Mouse (Mus musculus): ENCODE measurements at regions not wholly inside any gene's neighbourhood (a gene's known extent, or its start where the extent isn't known, plus 50 kb on each side); places are given as distances from the start of the nearest gene placed in this dataset.

DNA sequence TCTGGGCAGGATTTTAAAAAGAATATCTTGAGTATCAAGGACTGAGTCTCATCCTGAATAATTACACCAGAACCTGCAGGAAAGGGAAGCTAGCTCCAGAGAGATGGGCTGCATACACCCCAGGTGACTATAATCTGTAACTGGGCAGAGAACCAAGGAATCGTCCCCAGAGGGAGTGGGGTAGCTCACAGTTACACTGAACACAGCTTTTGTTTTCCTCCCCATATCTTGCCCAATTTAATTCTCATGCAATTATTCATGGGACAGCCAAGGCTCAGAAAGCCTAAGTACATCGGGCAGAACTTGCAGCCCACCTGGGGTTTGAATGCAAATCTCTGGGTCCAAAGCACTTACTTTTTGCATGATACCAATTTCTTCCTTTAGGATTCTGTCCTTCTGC lies 59.5 kb upstream of the Tmem178 start:
- TF ChIP-seq CTCF (IDR thresholded peaks at IDR 0.05; ENCODE audit: control insufficient read depth, insufficient read depth, insufficient read length), result no peak
- TF ChIP-seq FOSL1 (IDR thresholded peaks at IDR 0.05; ENCODE audit: insufficient read depth, low read length, poor library complexity, severe bottlenecking), result no peak
- TF ChIP-seq MYOG (IDR thresholded peaks at IDR 0.05; ENCODE audit: control insufficient read depth, extremely low read depth, insufficient read length), result no peak
- TF ChIP-seq USF1 (IDR thresholded peaks at IDR 0.05; ENCODE audit: low read depth), result no peak
- no peak for TF ChIP-seq MAX (IDR thresholded peaks at IDR 0.05)
- TF ChIP-seq MYOD1 (IDR thresholded peaks at IDR 0.05; ENCODE audit: control insufficient read depth, insufficient read length, low read depth), result no peak
- no peak for TF ChIP-seq CEBPB (IDR thresholded peaks at IDR 0.05; ENCODE audit: low read depth)
- no peak overlapping the region for H3ac ChIP-seq (ENCODE audit: control insufficient read depth, insufficient read length, low read depth)
- no peaks in the 10 kb centered on the region for H3K36me3 ChIP-seq (ENCODE audit: control insufficient read depth, insufficient read depth)
- no peaks in the 10 kb centered on the region for H3K79me2 ChIP-seq (ENCODE audit: control insufficient read depth, insufficient read depth)
- H3K79me3 ChIP-seq (ENCODE audit: low read depth), result no peaks in the 10 kb centered on the region
- peaks cover 56% of the 10 kb centered on the region for H3K27me3 ChIP-seq (ENCODE audit: control insufficient read depth, insufficient read depth, insufficient read length)
- H3K4me3 ChIP-seq (ENCODE audit: insufficient read depth, poor library complexity, severe bottlenecking), result no peak overlapping the region

DNA sequence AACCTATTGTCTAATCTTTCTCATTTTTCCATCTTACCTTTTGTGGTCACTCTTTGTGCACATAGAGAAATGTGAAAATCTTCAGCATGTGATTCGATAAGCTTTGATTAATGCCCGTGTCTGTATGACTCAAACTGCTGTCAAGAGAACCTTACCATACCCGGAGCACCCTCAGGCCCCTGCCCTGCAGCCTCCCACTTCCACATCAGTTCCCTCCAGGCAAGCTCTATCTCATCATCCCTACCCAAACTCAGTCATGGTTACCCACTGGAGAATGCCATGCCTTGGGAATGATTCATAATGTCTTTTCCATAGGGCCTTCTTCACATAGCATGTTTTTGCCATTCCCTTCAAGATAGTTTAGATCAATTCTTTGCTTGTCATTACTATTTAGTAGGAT lies 62.0 kb upstream of the Tmem178 start:
- Histone ChIP-seq H3K27me3 (ENCODE audit: control insufficient read depth, insufficient read depth, insufficient read length) (peaks cover 41% of the 10 kb centered on the region), H3K36me3 (ENCODE audit: control insufficient read depth, insufficient read depth) (no peaks in the 10 kb centered on the region), H3K4me3 (ENCODE audit: insufficient read depth, poor library complexity, severe bottlenecking) (no peak overlapping the region), H3K79me2 (ENCODE audit: control insufficient read depth, insufficient read depth) (no peaks in the 10 kb centered on the region), H3ac (ENCODE audit: control insufficient read depth, insufficient read length, low read depth) (no peak overlapping the region), H3K79me3 (ENCODE audit: low read depth) (no peaks in the 10 kb centered on the region)
- TF ChIP-seq MYOG (IDR thresholded peaks at IDR 0.05; ENCODE audit: control insufficient read depth, extremely low read depth, insufficient read length), result no peak

DNA sequence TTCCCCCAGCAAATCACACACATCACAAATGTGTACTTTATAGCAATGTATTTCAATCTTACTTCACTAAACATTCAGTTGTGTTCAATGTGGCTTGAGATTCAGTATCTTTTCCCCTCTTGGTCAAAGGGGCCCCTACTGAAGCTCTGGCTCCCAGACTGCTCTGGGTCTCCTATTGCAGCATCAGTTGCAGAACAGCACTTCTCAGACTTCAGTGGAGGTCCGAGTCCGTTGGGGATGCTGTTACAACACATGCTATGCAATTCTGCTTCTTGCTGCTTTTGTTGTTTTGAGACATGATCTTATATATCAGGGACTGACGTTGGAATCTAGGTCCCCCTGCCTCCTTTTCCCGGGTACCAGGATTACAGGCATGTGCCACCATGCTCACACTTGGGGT lies 64.1 kb upstream of the Tmem178 start:
- Histone ChIP-seq H3K79me3 (ENCODE audit: low read depth) (no peaks in the 10 kb centered on the region), H3K79me2 (ENCODE audit: control insufficient read depth, insufficient read depth) (no peaks in the 10 kb centered on the region), H3K36me3 (ENCODE audit: control insufficient read depth, insufficient read depth) (no peaks in the 10 kb centered on the region), H3K4me3 (ENCODE audit: insufficient read depth, poor library complexity, severe bottlenecking) (no peak overlapping the region), H3ac (ENCODE audit: control insufficient read depth, insufficient read length, low read depth) (no peak overlapping the region), H3K27me3 (ENCODE audit: control insufficient read depth, insufficient read depth, insufficient read length) (peaks cover 44% of the 10 kb centered on the region)
- TF ChIP-seq CEBPB (IDR thresholded peaks at IDR 0.05; ENCODE audit: low read depth) (no peak), FOSL1 (IDR thresholded peaks at IDR 0.05; ENCODE audit: insufficient read depth, low read length, poor library complexity, severe bottlenecking) (no peak), USF1 (IDR thresholded peaks at IDR 0.05; ENCODE audit: low read depth) (no peak), MYOG (IDR thresholded peaks at IDR 0.05; ENCODE audit: control insufficient read depth, extremely low read depth, insufficient read length) (no peak), MYOD1 (IDR thresholded peaks at IDR 0.05; ENCODE audit: control insufficient read depth, insufficient read length, low read depth) (no peak), MAX (IDR thresholded peaks at IDR 0.05) (no peak)

DNA sequence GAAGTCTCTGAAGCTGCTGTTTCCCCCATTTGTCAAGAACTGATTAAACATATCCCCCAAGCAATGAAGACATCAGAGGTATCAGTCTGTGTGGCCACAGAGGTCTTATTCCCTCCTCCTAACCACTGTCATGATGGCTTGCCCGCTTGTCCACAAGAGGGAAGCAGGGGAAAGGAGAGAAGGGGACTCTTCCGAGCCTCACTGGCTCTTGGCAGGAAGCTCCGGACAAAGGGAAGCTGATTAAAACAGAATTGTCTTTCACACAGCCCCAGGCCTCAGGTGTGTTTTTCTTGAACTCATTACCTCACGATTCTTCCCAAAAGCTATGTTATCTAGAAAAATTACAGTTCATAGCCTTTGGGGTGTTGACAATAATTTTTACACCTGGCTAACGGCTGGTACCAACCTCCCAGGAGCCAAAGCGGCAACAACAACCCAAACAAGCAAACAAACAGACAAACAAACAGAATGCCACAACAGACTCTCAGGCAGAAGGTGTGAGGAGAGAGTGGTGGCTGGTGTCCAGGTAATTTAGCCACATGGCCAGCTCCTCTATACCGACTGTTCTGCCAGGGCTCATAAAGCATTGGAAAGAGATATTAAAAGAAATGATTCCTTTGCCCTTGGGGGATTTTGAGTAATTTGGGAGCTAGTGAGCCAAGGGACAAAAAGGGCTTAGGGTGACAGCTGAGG lies 68.9 kb upstream of the Tmem178 start:
- H3K36me3 ChIP-seq (ENCODE audit: control insufficient read depth, insufficient read depth), result no peaks in the 10 kb centered on the region
- H3K79me3 ChIP-seq (ENCODE audit: low read depth), result no peaks in the 10 kb centered on the region
- H3ac ChIP-seq (ENCODE audit: control insufficient read depth, insufficient read length, low read depth), result no peak overlapping the region
- TF ChIP-seq CEBPB (IDR thresholded peaks at IDR 0.05; ENCODE audit: low read depth), result no peak
- no peak for TF ChIP-seq FOSL1 (IDR thresholded peaks at IDR 0.05; ENCODE audit: insufficient read depth, low read length, poor library complexity, severe bottlenecking)
- TF ChIP-seq USF1 (IDR thresholded peaks at IDR 0.05; ENCODE audit: low read depth), result no peak
- no peak for TF ChIP-seq CTCF (IDR thresholded peaks at IDR 0.05; ENCODE audit: control insufficient read depth, insufficient read depth, insufficient read length)
- no peak for TF ChIP-seq MAX (IDR thresholded peaks at IDR 0.05)
- no peak for TF ChIP-seq MYOD1 (IDR thresholded peaks at IDR 0.05; ENCODE audit: control insufficient read depth, insufficient read length, low read depth)
- no peak for TF ChIP-seq MYOG (IDR thresholded peaks at IDR 0.05; ENCODE audit: control insufficient read depth, extremely low read depth, insufficient read length)
- H3K79me2 ChIP-seq (ENCODE audit: control insufficient read depth, insufficient read depth), result no peaks in the 10 kb centered on the region
- no peak overlapping the region for H3K4me3 ChIP-seq (ENCODE audit: insufficient read depth, poor library complexity, severe bottlenecking)
- H3K27me3 ChIP-seq (ENCODE audit: control insufficient read depth, insufficient read depth, insufficient read length), result peaks cover 29% of the 10 kb centered on the region

DNA sequence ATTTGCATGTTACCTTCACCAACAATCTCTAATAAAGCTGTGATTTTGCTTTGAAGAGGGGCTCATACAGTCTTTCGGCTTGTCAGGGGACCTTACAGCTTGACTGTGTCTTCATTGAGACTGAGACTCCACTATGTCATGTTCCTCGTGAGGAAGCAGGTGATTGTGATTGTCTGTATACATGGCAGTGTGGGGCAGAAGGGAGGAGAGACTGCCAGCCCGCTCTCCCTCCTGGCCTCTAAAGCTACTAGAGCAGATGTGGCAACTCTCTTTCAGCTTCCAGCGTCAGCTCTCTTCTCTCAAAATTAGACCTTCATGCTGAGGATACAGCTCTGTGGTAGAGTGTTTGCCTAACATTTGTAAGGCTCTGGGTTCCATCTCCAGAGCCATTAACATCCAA lies 73.5 kb upstream of the Tmem178 start:
- Histone ChIP-seq H3K36me3 (ENCODE audit: control insufficient read depth, insufficient read depth) (no peaks in the 10 kb centered on the region), H3K79me2 (ENCODE audit: control insufficient read depth, insufficient read depth) (no peaks in the 10 kb centered on the region), H3K79me3 (ENCODE audit: low read depth) (no peaks in the 10 kb centered on the region), H3ac (ENCODE audit: control insufficient read depth, insufficient read length, low read depth) (no peak overlapping the region), H3K27me3 (ENCODE audit: control insufficient read depth, insufficient read depth, insufficient read length) (peaks cover 20% of the 10 kb centered on the region), H3K4me3 (ENCODE audit: insufficient read depth, poor library complexity, severe bottlenecking) (no peak overlapping the region)
- TF ChIP-seq CEBPB (IDR thresholded peaks at IDR 0.05; ENCODE audit: low read depth) (no peak), FOSL1 (IDR thresholded peaks at IDR 0.05; ENCODE audit: insufficient read depth, low read length, poor library complexity, severe bottlenecking) (no peak), MYOD1 (IDR thresholded peaks at IDR 0.05; ENCODE audit: control insufficient read depth, insufficient read length, low read depth) (no peak), MAX (IDR thresholded peaks at IDR 0.05) (no peak), MYOG (IDR thresholded peaks at IDR 0.05; ENCODE audit: control insufficient read depth, extremely low read depth, insufficient read length) (no peak), USF1 (IDR thresholded peaks at IDR 0.05; ENCODE audit: low read depth) (no peak), CTCF (IDR thresholded peaks at IDR 0.05; ENCODE audit: control insufficient read depth, insufficient read depth, insufficient read length) (no peak)

DNA sequence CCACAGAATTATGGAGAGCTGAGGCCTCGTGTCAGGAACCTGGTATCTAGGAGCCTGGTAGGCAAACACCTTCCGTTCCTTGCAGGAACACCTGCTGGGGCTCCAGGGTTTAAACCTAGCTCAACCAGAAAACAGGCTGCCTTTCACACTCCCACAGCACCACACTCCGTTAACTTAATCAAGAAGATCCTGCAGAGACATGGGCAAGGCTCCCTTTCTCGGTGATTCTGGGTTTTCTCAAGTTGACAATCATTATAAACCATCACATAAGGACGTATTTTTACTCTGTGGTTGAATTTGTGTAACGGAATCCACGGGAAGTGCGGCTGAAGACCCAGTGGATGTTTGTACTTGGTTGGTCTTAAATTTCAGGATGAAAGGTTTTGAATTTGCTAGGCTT lies 82.1 kb upstream of the Tmem178 start:
- Histone ChIP-seq H3K36me3 (ENCODE audit: control insufficient read depth, insufficient read depth) (no peaks in the 10 kb centered on the region), H3K79me2 (ENCODE audit: control insufficient read depth, insufficient read depth) (no peaks in the 10 kb centered on the region), H3K4me3 (ENCODE audit: insufficient read depth, poor library complexity, severe bottlenecking) (no peak overlapping the region), H3K79me3 (ENCODE audit: low read depth) (no peaks in the 10 kb centered on the region), H3K27me3 (ENCODE audit: control insufficient read depth, insufficient read depth, insufficient read length) (peaks cover 8% of the 10 kb centered on the region), H3ac (ENCODE audit: control insufficient read depth, insufficient read length, low read depth) (no peak overlapping the region)
- no peak for TF ChIP-seq MYOD1 (IDR thresholded peaks at IDR 0.05; ENCODE audit: control insufficient read depth, insufficient read length, low read depth)
- no peak for TF ChIP-seq MAX (IDR thresholded peaks at IDR 0.05)
- TF ChIP-seq USF1 (IDR thresholded peaks at IDR 0.05; ENCODE audit: low read depth), result no peak
- no peak for TF ChIP-seq CEBPB (IDR thresholded peaks at IDR 0.05; ENCODE audit: low read depth)
- TF ChIP-seq CTCF (IDR thresholded peaks at IDR 0.05; ENCODE audit: control insufficient read depth, insufficient read depth, insufficient read length), result no peak
- no peak for TF ChIP-seq FOSL1 (IDR thresholded peaks at IDR 0.05; ENCODE audit: insufficient read depth, low read length, poor library complexity, severe bottlenecking)
- TF ChIP-seq MYOG (IDR thresholded peaks at IDR 0.05; ENCODE audit: control insufficient read depth, extremely low read depth, insufficient read length), result no peak

All from C2C12 (cell line).